Mouse (Mus musculus) ovary, postnatal 10 days (tissue): ENCODE results near the gene Tradd.
"Not testable (repeated sequence)": the region's sequence is repeated elsewhere in the genome, so short reads cannot be mapped to it uniquely, and the experiment has no call there.

ENCODE experiments used
- DNase-seq: peaks from one replicate; pipeline ENCODE4 v3.0.0; 2022; ENCODE audit warnings: low spot score

Tradd gene

DNA sequence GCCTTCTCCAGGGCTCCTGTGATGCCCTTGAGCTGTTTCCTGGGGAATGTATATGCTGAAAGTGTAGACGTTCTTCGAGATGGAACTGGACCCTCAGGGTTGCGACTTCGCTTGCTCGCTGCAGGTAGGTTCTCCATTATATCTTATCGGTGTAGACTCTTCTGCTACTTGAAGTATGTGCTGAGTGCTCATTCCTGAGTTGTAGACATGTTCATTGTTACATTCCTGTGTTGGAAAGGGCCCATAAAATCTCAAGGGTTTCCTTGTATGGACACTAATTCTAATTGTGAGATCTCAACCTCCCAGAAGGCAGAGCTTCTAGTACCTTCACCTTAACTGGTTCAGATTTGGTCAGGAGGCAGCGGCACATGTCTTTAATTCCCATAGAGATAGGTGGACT is 23.4 kb downstream of the Tradd start:
- no peak for DNase-seq

DNA sequence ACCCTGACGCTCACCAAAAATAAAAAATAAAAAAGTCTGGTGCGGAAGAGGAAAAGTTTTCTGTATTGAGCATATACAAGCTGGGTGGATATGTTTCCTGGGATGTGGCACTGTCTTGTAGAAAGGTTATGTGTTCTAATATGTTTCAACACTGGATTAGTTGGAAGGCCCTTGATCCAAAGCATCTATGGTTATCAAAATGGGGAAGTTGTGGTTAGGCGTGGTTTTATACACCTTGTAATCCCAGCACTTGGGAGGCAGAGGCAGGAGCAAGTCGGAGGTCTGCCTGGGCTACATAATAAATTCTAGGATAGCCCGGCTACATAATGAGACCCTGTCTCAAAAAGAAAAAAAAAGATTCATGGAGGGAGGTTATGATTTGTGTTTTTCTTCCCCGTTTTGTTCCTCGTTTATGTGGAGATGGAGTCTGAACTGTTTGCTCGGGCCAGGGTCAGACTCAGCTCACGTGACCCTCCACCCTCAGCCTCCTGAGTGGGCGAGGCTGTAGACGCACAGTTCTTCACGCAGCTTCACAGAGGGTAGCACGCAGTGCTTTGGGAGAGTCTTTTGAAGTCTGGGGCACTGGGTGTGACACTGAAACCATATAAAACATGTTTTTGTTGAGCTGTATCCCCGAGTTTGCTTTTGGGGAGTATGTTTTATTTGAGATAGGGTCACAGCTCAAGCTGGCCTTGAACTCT is 26.8 kb downstream of the Tradd start:
- DNase-seq = no peak

DNA sequence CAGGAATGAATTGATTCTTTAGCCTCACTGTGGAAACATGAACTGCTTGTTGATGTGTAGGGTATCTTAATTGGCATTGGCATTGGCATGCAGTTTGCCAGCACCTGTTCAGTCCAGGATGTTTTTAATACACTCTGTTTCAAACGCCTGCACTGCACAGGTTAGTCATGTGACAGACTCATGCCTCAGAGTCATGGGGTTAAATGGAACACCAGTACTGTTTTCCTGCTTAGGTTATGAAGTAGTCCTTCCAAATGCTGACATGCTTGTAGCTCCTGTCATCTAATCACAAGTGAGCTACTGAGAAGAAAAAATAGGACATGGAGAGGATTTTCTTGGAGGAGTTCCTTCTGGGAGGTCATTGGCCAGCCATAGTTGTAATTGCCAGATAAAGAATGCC is 29.2 kb downstream of the Tradd start:
- no peak for DNase-seq

DNA sequence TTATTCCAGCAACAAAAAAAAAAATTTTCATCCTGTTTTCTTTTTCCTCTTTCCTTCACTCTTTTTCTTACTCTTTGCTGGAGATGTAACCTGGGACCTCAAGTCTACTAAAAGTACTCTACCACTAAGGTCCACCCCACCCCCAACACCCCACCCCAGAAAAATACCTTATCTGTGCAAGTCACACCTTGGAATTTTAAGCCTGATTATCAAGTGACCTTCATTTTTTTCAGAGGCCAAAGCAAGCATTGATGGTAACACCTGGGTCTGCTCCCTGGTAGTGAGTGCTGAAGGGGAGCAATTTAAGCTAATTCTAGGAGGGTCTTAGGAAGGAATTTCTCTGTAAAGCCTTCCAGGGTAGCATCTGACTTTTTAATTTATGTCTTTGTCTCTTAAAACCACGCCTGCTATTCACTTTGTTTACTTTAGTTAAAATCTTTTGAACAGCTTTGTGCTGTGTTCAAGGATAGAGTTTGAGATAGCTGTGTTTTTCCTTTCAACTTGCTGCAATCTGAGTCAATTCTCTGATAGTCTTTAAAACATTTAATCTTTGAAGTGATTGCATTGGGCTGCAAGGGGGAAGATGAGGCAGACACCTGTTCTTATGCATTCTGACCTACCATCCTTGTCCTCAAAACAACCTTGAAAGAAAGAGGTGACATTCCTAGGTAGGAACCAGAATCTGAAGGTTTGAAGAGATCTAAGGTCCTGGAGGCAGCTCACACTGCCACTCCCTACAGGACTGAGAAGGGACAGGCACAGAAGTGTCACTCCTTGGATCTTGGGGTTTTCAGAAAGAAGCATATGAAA is 31.1 kb downstream of the Tradd start:
- no peak for DNase-seq

DNA sequence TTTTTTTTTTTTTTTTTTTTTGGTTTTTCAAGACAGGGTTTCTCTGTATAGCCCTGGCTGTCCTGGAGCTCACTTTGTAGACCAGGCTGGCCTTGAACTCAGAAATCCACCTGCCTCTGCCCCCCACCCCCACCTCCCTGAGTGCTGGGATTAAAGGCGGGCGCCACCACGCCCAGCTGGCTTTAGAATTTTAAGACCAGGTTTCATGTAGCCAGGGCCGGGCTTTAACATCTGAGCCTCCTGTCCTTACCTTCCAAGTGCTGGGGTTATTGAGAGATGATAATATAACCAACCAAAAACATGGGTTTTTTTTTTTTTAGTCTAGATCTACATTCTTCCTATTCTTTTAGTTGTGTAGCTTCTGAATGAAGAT is 32.1 kb downstream of the Tradd start:
- DNase-seq = not testable (repeated sequence)

DNA sequence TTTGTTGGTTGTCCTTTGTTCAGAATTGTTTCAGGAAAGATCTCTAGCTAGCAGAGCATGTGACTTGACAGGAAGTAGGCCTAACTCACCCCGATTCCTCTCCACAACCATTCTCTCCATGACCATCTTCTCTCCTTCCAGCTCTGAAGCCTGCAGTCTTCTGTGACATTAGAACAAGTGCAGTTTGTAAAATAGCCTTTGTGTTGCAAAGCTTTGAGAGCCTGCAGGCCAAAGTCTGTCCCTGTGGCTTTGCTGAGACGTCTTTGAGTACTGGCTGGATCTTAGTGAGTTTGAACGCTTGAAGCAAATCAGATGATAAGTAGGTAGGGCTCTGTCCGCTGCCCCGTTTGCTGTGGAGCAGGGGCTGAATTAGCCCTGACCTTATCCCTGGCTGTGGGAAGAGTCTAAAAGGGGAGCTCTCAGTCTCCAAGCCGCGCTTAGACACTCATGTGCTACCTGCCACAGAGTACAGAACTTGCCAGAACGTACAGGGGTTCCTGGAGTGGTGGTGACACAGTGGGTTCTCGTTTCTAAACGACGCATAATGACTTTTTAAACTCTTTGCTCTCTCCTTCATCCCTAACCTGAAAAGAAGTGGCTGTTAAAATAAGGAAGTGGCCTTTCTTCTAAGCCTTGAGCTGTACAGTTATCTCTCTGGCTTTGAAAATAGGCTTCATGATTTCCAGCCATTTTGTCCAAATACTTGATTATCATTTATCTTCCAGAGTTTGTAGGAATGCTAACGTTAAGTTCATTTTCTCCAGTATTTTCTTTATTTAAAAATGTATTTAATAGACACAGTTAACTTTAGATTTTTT is 32.7 kb downstream of the Tradd start:
- no peak for DNase-seq

DNA sequence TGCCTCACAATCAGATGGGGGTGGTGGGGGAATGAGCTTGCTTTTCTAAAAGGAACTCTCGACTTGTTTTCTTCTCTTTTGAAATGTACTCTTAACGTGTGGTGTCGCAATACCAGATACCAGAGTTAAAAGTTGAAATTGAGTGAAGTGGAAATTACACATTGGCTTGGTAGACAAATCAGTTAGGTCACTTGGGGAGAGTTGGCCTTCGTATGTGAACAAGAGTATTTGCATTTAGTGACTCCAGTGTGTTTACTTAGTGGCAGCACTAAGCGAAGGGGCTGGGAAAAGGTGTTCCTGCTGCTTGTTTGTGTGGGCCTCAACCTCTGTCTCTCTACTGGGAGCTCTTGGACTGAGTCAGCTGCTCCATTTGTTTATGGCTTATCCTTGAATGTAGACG is 38.5 kb downstream of the Tradd start:
- no peak for DNase-seq

DNA sequence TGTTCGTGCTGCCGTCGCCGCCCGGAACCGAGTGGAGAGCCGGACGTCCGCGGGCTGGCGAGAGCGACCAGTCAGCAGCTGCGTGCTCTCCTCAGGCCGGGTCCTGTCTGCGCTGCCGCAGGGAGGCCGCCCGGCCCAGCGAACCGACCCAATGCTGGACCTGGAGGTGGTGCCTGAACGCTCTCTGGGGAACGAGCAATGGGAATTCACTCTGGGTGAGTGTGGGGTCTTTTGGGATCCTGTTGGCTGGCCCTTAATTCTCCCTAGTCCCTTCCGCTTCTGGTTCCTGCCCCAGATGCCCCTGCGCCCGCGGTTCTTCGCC is 39.2 kb downstream of the Tradd start:
- no peak for DNase-seq

DNA sequence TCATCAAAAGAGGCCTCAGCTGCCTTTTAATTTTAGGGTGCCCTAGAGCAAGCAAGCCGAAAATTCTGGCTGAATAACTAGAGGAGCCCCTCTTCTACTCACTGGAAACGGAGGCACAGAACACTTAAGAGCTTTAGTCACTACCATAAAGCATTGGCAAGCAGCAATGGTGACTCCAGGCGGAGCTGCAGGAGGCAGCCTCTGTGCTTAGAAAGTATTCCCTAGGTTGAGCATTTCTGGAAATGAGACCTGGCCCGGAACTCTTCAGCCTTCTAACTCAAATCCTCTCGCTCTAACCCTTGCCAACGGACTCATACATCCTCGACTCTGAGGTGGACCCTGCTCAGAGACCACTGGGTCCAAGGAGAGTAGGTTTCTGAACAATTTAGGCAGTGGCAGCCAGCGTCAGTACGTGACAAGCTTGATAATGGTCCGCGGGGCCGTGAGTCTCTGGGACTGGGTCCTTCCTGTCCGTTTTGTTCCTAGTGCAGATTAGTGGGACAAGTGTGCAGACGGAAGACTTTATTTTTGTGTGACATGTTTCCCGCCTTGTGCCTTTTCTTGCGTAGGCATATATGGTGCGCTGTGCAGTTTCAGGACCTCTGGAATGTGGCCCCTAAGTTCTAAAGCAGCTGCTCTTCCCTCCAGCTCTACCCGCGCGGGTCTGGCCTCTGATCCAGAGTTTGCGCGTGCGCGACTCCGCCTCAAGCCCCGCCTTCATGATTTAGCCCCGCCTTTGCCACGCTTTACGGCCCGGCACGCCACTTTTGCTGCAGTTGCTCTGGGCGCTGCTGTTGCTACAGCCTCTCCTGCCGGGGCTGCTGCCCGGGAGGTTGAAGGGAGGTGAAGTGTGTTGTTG is 39.8 kb downstream of the Tradd start, which contains the start of gene D230025D16Rik:
TSS of gene D230025D16Rik (plus strand) at position 733 of the 859 bp plus-strand sequence.
- DNase-seq = peak; percentile 95

DNA sequence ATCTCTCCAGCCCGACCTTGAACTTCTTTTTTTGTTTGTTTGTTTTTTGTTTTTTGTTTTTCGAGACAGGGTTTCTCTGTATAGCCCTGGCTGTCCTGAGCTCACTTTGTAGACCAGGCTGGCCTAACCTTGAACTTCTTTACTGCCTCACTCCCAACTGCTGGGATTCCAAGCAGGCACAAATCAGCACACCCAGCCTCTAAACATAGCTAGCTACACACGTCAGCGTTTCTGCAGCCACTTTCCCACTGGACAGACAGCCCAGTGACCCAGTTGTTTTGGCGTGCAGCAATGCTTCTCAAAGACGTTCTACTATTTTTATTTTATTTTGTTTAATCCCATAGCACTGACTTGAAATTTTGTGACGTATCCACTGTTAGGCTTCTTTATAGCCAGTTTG is 40.6 kb downstream of the Tradd start:
- DNase-seq = no peak

DNA sequence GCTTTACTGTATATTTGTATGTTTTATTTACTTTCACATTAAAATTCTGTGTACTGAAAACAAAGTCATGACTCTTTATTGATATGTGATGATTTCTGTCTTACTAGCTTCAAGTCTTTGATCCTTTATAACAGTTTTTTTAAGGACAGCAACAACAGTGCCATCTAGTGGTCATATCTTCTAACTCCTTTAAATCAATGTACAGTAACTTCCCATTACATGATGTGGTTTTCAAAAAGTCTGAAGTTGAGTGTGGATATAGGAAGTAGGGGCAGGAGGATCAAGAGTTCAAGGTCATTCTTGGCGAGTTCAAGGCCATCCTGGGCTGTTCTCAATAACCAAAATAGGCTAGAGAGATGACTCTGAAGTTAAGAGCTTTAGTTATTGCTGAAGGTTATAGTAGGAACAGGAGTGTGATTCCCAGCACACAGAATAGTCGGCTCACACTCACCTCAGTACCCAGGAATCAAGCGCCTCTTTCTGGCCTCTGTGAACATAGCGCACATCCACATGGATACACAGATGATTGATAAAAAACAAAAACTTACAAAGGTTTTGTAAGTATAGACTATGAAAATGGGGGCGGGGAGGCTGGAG is 46.4 kb downstream of the Tradd start:
- no peak for DNase-seq

DNA sequence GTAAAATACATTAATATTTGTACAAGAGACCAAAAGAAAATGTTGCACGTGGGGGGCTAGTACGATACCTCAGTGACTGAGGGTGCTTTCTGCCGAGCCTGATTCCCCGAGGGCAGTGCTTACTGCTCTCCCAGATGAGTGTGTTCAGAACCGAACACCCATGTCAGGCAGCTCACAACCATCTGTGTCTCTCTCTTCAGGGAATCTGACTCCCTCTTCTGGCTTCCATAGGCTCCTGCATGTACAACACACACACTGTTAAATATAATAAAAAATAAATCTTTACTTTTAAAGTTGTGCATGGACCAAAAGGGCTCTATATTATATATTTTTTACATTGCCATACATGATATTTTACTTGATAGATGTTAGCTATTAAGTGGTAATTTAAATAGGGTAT is 50.3 kb downstream of the Tradd start:
- DNase-seq = no peak

DNA sequence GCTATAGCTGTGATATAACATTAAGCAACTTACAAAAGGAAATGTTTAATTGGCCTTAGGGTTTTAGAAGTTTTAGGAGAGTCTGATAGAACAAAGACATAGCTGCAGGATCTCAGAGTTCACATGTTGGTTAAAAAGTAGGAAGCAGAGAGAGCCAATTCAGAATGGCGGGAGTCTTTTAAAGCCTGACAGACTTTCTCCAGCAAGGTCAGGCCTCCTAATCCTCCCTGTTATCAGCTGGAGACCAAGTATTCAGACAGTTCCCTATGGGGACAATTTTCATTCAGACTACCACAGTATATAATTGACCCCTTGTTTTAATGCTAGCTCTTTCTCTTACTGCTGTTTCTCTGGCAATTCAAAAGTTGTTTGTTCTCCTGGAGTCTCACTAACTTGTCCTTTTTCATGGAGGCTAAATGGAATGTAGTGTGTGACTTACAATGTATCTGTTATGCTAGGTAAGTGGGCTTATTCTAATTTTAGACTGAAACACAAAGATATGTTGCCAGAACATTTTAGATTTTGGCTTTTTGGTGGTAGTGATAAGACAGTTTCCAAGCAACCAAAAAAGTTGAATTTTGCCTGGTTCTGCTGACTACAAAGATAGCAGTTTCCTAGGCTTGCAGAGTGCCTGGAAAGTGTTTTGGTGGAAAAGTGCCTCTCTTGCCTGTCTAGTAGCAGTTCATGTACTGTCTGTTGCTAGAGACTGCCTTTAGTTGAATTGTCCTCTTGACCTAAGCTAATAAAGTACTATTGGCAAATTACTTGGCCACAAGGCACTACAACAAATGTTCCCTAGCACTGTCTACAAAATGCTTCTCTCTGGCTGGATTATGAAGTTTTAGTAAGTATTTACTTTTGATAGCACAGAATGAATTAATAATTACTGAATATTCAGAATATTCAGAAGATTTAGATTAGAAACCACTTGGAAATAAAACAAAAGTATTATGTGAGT is 55.0 kb downstream of the Tradd start:
- DNase-seq = no peak
